Mouse (Mus musculus) natural killer cell, adult 2 months (primary cell): Measurements from ENCODE around the gene Gng5.

Source experiments
- DNase-seq, 2 experiments: peaks; one replicate each; pipeline ENCODE4 v3.0.0; 2022; ENCODE audit warnings: low spot score in 2 of 2

Gng5 gene

GRCm38 (mm10) chr3:146499431-146500002 lies at the start of gene Gng5, which contains the start of gene Spata1:
Gene Gng5 (plus strand): TSS chr3:146499807.
Gene Spata1 (minus strand): TSS chr3:146499753.
- peak; percentile 78 to 86 for DNase-seq

GRCm38 (mm10) chr3:146450371-146450841 lies 49.2 kb upstream of the Gng5 start:
- DNase-seq = peak; percentile 83 to 87

- DNase-seq = no peak
Observed at GRCm38 (mm10) chr3:146451375-146451774, 48.2 kb upstream of the Gng5 start.

GRCm38 (mm10) chr3:146462939-146463338 lies 36.7 kb upstream of the Gng5 start:
- no peak for DNase-seq

GRCm38 (mm10) chr3:146469226-146469625 lies 30.4 kb upstream of the Gng5 start:
- DNase-seq = no peak

GRCm38 (mm10) chr3:146472657-146473056 lies 26.9 kb upstream of the Gng5 start:
- DNase-seq = no peak

- DNase-seq = no peak
Observed at GRCm38 (mm10) chr3:146473741-146474140, 25.9 kb upstream of the Gng5 start.

GRCm38 (mm10) chr3:146474428-146474827 lies 25.2 kb upstream of the Gng5 start:
- no peak for DNase-seq

- no peak for DNase-seq
Observed at GRCm38 (mm10) chr3:146482044-146482443, 17.6 kb upstream of the Gng5 start.

- no peak for DNase-seq
Observed at GRCm38 (mm10) chr3:146486464-146486863, 13.1 kb upstream of the Gng5 start.

- DNase-seq = no peak
Observed at GRCm38 (mm10) chr3:146494941-146495340, 4.7 kb upstream of the Gng5 start.

GRCm38 (mm10) chr3:146498989-146499388 lies 618 bp upstream of the Gng5 start:
- DNase-seq = no peak

GRCm38 (mm10) chr3:146500003-146500809 lies 599 bp downstream of the Gng5 start:
- peak; percentile 71 to 73 for DNase-seq

GRCm38 (mm10) chr3:146500810-146501201 lies 1.2 kb downstream of the Gng5 start:
- DNase-seq = no peak

GRCm38 (mm10) chr3:146501601-146502123 lies 2.1 kb downstream of the Gng5 start:
- no peak for DNase-seq

- DNase-seq = no peak
Observed at GRCm38 (mm10) chr3:146506711-146507110, 7.1 kb downstream of the Gng5 start.

GRCm38 (mm10) chr3:146520226-146520797 lies 20.7 kb downstream of the Gng5 start:
- DNase-seq = no peak

- DNase-seq = peak; percentile 89 to 90
Observed at GRCm38 (mm10) chr3:146520798-146521651, 21.4 kb downstream of the Gng5 start, which contains the start of gene Rpf1. Gene Rpf1 (minus strand): TSS chr3:146521429.

GRCm38 (mm10) chr3:146521652-146522020 lies 22.0 kb downstream of the Gng5 start:
- no peak for DNase-seq

GRCm38 (mm10) chr3:146528335-146528734 lies 28.7 kb downstream of the Gng5 start:
- no peak for DNase-seq

- DNase-seq = no peak
Observed at GRCm38 (mm10) chr3:146534986-146535385, 35.4 kb downstream of the Gng5 start.
